Mouse (Mus musculus): ENCODE results near the gene Hgd. TPM values are rescaled to one million over a fixed set of nuclear protein-coding genes. Genes with fewer than 3 reads are reported as not detected.

Hgd gene
- polyA plus RNA-seq, 1 experiment from 2014 or later: 2.7 TPM

DNA sequence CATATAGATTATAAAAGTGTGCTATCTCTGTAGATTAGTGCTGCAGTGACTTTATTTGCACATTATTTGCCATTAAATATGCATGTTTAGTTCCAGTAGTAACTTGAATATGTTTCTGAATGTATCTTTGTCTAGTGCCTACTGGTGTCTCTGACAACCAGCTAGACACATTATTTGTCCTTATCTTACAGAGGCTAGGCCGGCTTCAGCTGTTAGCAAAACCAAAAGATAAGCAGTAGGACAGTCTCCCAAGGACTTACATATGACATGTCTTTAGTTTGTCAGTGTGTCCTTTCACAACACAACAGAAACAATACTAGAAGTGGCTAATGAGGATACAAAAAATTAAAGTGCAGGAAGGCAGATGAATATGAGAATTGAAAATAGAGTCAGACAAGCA, 14.8 kb upstream of the Hgd start:
- Histone ChIP-seq H3K27ac (ENCODE audit: low read depth, low read length) (no peak overlapping the region), H3K4me2 (replicated peaks; ENCODE audit: low read depth) (no peak overlapping the region), H3K9ac (ENCODE audit: low read depth, low read length) (no peak overlapping the region), H3K36me3 (ENCODE audit: control insufficient read depth, insufficient read depth) (peaks cover 16% of the 10 kb centered on the region; the same call in 1 of the 2 replicates), H3K4me1 (replicated peaks; ENCODE audit: control insufficient read depth, insufficient read depth, low read length) (no peaks in the 10 kb centered on the region), H3K4me3 (ENCODE audit: low read depth, low read length) (no peak overlapping the region), H3K27me3 (replicated peaks; ENCODE audit: control insufficient read depth, insufficient read depth, low read length) (no peaks in the 10 kb centered on the region), H3K9me3 (ENCODE audit: control insufficient read depth) (no peaks in the 10 kb centered on the region)
- no peak for TF ChIP-seq CTCF (IDR thresholded peaks at IDR 0.05; ENCODE audit: low read depth)
- ATAC-seq: no peak
- WGBS: 62% methylated on average over 1 of the region's 1 CpGs

DNA sequence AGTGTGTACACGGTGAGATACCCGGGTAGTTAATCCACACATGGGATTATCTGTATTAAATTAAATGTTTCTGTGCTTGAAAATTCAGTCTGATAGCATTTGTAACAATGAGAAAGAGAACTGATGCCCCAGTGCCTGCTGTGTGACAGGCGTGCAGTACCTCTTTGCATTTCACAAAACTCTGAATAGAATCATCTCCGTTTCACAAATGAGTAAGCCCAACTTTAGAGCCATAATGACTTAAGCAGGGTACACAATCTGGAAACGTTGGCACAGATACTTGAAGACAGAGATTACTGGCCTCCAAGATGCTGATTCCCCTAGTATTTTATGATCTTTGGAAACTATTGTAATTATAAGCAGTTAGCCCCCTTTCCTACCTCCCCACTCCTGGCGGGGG, 13.8 kb upstream of the Hgd start:
- no peak overlapping the region for H3K4me3 ChIP-seq (ENCODE audit: low read depth, low read length)
- H3K9me3 ChIP-seq (ENCODE audit: control insufficient read depth): no peaks in the 10 kb centered on the region
- no peak overlapping the region for H3K4me2 ChIP-seq (replicated peaks; ENCODE audit: low read depth)
- H3K27me3 ChIP-seq (replicated peaks; ENCODE audit: control insufficient read depth, insufficient read depth, low read length): no peaks in the 10 kb centered on the region
- peaks cover 22% of the 10 kb centered on the region; the same call in 1 of the 2 replicates for H3K36me3 ChIP-seq (ENCODE audit: control insufficient read depth, insufficient read depth)
- H3K4me1 ChIP-seq (replicated peaks; ENCODE audit: control insufficient read depth, insufficient read depth, low read length): no peaks in the 10 kb centered on the region
- no peak for ATAC-seq
- WGBS: 65% methylated on average over 6 of the region's 6 CpGs
- no peak overlapping the region for H3K9ac ChIP-seq (ENCODE audit: low read depth, low read length)
- H3K27ac ChIP-seq (ENCODE audit: low read depth, low read length): no peak overlapping the region
- TF ChIP-seq CTCF (IDR thresholded peaks at IDR 0.05; ENCODE audit: low read depth): no peak

DNA sequence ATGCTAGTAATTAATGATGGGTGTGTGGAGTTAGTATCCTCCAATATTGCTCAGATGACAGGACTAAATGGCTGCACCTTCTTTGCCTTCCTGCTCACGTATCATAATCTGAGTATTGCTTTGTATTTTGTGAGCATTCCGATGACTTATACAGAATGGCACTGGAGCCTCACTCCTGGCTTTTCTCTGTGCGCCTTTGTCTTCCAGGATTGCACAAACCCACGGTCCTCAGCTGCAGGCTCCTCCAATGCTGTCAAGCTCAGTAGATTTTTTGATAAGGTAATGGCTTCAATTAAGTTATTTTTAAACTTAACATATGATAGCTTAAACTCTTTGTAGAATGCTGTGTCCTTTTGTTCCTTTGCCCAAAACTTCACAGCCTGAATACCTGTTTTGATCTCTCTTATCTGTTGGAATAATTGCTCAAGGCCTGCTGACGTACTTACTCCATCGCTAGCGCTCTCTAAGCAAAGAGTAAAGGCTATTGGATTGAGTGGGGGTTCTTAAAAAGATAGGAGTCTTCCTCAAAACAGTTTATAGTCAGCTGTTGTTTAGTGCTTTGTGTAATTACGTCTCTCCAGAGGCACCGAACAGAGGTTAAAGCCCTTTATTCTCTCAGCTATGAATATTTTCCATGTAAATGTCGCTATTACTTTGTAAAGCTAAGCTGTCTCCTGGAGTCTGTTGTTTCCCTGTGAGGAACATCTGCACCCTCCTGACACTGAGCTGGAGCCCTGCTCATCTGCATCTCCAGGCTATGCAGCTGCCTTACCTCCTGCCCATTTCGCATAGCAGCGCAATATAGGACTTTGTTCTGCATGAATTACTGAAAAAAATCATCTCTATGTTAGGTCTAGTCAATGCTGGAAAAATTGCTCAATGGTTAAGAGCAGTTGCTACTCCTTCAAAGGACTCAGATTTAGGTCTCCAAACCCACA, 12.6 kb upstream of the Hgd start:
- no peaks in the 10 kb centered on the region for H3K9me3 ChIP-seq (ENCODE audit: control insufficient read depth)
- no peaks in the 10 kb centered on the region for H3K27me3 ChIP-seq (replicated peaks; ENCODE audit: control insufficient read depth, insufficient read depth, low read length)
- H3K36me3 ChIP-seq (ENCODE audit: control insufficient read depth, insufficient read depth): peaks cover 30% of the 10 kb centered on the region; the same call in 1 of the 2 replicates
- ATAC-seq: no peak
- H3K4me3 ChIP-seq (ENCODE audit: low read depth, low read length): no peak overlapping the region
- TF ChIP-seq CTCF (IDR thresholded peaks at IDR 0.05; ENCODE audit: low read depth): no peak
- no peak overlapping the region for H3K9ac ChIP-seq (ENCODE audit: low read depth, low read length)
- no peak overlapping the region for H3K27ac ChIP-seq (ENCODE audit: low read depth, low read length)
- no peak overlapping the region for H3K4me2 ChIP-seq (replicated peaks; ENCODE audit: low read depth)
- WGBS: 70% methylated on average over 12 of the region's 12 CpGs
- H3K4me1 ChIP-seq (replicated peaks; ENCODE audit: control insufficient read depth, insufficient read depth, low read length): no peaks in the 10 kb centered on the region

DNA sequence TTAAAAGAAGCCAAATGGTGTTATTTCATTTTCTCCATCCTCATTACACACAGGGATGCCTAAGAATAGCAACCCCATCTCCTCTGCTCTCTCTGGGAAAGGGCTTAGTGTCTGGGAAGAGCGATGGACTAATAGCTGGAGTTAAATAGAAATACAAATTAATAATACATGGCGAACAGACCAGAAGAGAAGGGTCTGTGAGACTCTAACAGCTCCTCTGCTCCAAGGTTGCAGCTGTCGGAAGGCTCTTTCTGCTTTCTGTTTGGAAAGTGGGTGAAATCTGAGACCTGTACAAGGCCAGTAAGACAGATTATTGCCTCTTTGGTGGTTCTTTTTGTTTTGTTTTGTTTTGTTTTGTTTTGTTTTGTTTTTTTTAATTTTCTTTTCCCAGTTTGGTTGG, 8.4 kb upstream of the Hgd start:
- Histone ChIP-seq H3K4me1 (replicated peaks; ENCODE audit: control insufficient read depth, insufficient read depth, low read length) (no peaks in the 10 kb centered on the region), H3K27me3 (replicated peaks; ENCODE audit: control insufficient read depth, insufficient read depth, low read length) (no peaks in the 10 kb centered on the region), H3K9me3 (ENCODE audit: control insufficient read depth) (no peaks in the 10 kb centered on the region), H3K4me3 (ENCODE audit: low read depth, low read length) (no peak overlapping the region), H3K9ac (ENCODE audit: low read depth, low read length) (no peak overlapping the region), H3K4me2 (replicated peaks; ENCODE audit: low read depth) (no peak overlapping the region), H3K36me3 (ENCODE audit: control insufficient read depth, insufficient read depth) (peaks cover 27% of the 10 kb centered on the region; the same call in 1 of the 2 replicates), H3K27ac (ENCODE audit: low read depth, low read length) (no peak overlapping the region)
- 78% methylated on average over 3 of the region's 3 CpGs for WGBS
- ATAC-seq: no peak
- TF ChIP-seq CTCF (IDR thresholded peaks at IDR 0.05; ENCODE audit: low read depth): no peak

DNA sequence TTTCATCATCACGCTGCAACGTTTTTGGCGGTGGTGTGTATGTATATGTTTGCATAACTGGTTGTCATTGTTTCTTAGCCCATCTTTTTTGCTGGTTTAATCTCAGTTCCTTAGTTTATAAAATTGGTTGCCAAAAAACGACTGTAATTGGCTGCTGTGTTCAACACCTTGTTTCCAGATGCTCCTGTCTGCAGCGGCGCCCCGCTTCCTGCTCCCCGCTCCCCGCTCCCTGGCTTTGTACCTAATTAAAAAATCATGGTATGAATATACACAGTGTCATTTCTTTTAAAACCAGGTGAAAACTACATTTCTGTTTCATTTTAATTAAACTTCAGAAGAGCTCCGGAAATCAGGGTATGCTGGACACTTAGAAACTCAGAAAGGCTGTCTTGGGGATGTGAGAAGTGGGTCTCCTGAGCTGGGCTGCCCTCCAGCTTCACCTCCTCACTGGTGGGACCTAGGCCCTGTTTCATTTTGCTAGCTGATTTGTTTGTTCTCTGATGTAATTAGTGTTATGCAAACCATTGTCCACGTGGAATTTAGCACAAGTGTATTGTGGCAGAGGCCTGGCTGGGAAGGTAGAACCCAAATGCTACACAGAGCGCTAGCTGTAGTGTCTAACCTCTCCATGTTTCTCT, 7.7 kb upstream of the Hgd start:
- TF ChIP-seq CTCF (IDR thresholded peaks at IDR 0.05; ENCODE audit: low read depth): no peak
- ATAC-seq: no peak
- H3K4me3 ChIP-seq (ENCODE audit: low read depth, low read length): no peak overlapping the region
- 92% methylated on average over 12 of the region's 12 CpGs for WGBS
- H3K27ac ChIP-seq (ENCODE audit: low read depth, low read length): no peak overlapping the region
- H3K4me2 ChIP-seq (replicated peaks; ENCODE audit: low read depth): no peak overlapping the region
- no peaks in the 10 kb centered on the region for H3K4me1 ChIP-seq (replicated peaks; ENCODE audit: control insufficient read depth, insufficient read depth, low read length)
- no peaks in the 10 kb centered on the region for H3K27me3 ChIP-seq (replicated peaks; ENCODE audit: control insufficient read depth, insufficient read depth, low read length)
- H3K36me3 ChIP-seq (ENCODE audit: control insufficient read depth, insufficient read depth): peaks cover 27% of the 10 kb centered on the region; the same call in 1 of the 2 replicates
- H3K9ac ChIP-seq (ENCODE audit: low read depth, low read length): no peak overlapping the region
- no peaks in the 10 kb centered on the region for H3K9me3 ChIP-seq (ENCODE audit: control insufficient read depth)

DNA sequence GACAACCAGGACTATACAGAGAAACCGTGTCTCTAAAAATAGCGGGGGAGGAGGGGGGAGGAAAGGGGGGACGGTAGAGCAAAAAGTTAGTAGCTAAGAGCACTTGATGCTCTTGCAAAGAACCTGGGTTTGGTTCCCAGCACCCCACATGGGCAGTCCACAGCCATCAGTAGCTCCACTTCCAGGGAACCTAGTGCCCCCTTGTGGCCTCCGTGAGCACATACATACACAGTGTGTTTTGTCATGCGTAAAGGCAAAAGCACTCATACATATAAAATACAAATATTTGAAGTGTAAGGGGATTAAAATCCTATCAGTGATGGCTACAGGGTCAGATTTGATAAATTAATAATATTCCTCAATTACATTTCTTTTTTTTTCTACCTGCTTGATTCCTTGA, 6.9 kb upstream of the Hgd start:
- no peak overlapping the region for H3K27ac ChIP-seq (ENCODE audit: low read depth, low read length)
- H3K4me3 ChIP-seq (ENCODE audit: low read depth, low read length): no peak overlapping the region
- no peak for ATAC-seq
- WGBS: 98% methylated on average over 5 of the region's 5 CpGs
- no peaks in the 10 kb centered on the region for H3K9me3 ChIP-seq (ENCODE audit: control insufficient read depth)
- peak; percentile 38 for TF ChIP-seq CTCF (IDR thresholded peaks at IDR 0.05; ENCODE audit: low read depth)
- H3K9ac ChIP-seq (ENCODE audit: low read depth, low read length): no peak overlapping the region
- H3K27me3 ChIP-seq (replicated peaks; ENCODE audit: control insufficient read depth, insufficient read depth, low read length): no peaks in the 10 kb centered on the region
- H3K4me1 ChIP-seq (replicated peaks; ENCODE audit: control insufficient read depth, insufficient read depth, low read length): no peaks in the 10 kb centered on the region
- H3K4me2 ChIP-seq (replicated peaks; ENCODE audit: low read depth): no peak overlapping the region
- H3K36me3 ChIP-seq (ENCODE audit: control insufficient read depth, insufficient read depth): peaks cover 27% of the 10 kb centered on the region; the same call in 1 of the 2 replicates
